Mouse (Mus musculus) frontal cortex, postnatal 25 days (tissue): Measurements from ENCODE around the gene Pdia6.

Experiments
- DNase-seq, 2 experiments: peaks; one replicate each; pipeline ENCODE4 v3.0.0; 2022; ENCODE audit warnings: low spot score in 2 of 2

Pdia6 gene

DNA sequence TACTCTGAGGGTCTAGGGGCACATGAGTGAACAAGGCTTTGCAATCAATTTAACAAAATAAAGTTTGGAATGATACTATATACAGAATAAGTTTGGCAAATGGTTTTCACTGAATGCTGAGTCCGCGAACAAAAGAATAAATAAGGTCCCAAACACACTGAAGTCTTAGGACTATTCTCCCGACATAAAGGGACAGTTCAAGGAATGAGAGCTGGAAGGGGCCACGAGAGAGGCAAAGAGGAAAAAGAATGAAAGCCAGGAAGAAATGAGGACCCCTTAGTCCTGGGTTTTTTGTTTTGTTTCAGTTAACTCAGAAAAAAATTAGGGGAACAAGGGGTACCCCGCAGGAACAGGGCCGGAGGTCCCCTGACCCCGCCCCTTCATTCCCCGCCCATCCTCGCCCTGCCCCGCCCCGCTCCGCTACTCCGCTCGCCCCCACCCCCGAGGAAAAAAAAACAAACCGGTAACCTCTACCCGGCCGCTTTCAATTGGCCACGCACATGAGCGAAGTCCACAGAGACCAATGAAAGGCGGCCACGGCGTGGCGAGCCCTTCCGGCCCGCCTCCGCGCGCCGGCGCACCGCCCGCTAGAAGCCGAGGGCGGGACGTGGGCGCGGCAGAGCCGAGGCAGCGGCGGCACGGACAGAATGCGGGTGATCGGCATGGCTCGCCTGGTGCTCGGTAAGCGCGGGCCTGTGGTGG, at the start of gene Pdia6:
Gene Pdia6, plus strand, starts transcription at position 575 of the 702 bp plus-strand sequence.
- peak; percentile 79 to 89 for DNase-seq

DNA sequence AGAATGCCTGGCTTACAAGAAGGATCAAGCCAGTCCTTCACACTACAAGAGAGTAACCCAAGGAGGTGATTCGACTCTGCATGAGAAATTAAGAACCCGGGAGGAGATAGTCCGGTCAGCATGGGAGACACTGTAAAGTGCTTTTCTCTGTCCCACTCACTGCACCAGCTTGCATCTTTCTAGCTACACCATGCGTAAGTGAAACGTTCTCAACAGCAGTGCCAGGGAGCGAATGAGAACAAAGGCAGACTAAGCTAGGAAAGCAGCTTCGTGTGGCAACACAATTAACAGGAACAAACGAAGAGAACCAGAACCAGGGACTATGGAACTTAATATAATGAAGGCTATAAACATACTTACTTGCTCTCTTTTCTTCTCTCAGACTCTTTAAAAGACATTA, 48.0 kb upstream of the Pdia6 start:
- DNase-seq, result no peak

DNA sequence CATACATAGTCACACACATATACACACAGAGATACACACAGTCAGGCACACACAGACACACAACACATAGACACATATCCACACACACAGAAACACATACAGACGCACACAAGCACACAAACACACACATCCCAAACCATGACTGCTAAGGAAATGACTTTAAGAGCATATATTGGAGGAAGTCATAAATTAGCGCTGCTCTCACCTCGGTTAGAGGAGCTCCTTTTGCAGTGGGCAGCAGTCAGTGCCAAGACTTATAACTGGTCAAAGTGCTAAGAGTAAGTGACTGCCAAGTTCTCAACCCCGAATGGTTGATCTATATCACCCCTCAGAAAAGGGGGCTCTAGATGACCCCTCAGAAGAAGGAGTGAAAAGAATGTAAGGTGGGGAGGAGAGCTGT, 47.2 kb upstream of the Pdia6 start:
- no peak for DNase-seq

DNA sequence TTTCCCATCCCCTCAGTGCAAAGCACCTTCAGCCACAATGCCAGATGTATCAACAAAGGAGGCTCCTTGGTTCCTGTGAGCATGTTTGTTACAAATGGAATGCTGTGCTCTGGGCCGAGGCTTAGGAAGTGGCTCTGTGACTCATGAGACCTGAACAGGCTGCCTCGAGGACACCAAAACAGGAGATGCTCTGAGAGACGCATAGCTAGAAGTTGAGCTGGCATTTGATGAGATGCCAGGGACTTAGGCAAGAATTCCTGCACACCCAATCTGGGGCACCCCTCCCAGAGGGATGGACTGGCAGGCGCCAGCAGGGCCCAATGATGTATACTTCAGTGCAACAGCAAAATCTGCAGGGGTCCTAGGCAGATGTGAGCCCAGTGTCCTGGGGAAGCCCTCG, 45.7 kb upstream of the Pdia6 start:
- no peak for DNase-seq

DNA sequence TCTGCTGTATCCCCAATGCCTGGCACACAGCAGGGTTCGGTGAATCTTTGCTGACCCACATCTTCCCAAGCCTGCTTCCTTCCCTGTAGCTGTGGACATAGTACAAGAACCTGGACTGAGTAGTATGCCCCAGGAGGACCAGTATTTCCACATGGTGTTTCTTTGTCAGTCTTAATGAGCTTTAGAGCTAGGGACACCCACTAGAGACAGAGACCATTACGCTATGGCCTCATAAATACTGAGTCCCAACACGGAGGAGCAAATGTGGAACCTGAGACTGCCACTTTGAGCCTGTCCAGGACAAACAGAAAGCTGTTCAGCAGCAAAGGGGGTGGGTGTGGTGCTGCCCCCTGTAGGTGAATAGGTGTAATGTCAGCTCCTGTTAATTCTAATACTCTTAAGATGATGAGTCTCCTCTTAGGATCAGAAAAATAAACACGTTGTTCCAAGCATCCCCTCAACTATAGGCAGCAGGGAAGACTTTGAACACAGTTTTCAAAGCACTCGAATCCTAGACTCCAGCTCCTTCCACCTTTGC, 44.4 kb upstream of the Pdia6 start:
- no peak for DNase-seq

DNA sequence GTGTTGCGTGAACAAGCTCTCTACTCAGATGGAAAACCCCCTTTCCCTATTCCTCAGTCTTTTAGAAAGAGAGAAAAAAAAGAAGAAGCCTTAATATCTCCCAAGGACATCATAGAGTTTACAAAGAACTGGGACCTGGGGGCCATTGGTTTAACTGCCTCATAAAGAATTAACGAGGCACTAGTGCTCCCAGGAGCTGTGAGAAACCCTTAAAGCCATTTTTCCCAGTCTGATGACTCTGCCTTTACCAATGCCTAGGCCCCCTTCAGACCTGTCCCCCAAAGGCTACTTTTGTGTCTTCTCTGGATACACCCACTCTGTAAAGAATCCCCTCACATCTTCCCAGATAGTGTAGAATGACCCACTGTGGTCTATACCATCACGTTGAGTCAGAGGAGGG, 43.3 kb upstream of the Pdia6 start:
- DNase-seq, result no peak

DNA sequence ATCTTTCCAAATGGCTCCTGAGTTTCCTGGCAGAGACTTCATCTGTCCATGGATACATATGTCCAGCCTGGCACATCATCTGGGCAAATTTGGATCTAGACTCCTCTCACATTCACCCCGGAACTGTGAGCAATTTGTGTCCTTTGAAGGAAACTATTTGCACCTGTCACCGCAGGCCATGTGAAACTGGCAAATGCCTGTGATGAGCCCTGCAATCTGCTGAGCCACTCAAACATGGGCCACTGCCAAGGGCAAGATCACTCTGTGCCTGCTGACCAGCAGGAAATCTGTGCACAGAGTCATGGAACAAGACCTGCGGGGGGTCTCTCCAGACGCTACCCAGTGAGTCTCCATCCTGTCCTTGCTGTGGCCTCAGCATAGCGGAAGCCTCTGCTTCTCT, 41.3 kb upstream of the Pdia6 start:
- no peak for DNase-seq

DNA sequence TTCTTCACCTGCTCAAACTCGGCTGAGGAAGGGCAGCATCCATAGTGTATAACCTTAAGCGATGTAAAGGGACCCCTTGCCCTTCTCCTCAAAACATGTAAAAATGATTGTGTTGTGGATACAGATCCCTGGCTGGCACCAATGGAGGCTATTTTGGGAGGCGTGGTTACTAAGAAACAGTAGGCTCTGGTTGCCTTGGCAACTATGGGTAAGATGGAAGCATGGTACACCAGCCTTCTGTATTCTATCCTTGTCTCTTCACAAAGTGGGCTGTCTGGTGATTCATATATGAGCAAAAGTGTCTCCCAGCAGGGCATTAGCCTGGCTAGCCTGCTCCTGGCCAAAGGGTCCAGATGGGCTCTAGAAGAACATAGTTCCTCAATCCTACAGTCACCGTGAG, 38.4 kb upstream of the Pdia6 start:
- peak in 1 of 2 experiments; percentile 41 for DNase-seq

DNA sequence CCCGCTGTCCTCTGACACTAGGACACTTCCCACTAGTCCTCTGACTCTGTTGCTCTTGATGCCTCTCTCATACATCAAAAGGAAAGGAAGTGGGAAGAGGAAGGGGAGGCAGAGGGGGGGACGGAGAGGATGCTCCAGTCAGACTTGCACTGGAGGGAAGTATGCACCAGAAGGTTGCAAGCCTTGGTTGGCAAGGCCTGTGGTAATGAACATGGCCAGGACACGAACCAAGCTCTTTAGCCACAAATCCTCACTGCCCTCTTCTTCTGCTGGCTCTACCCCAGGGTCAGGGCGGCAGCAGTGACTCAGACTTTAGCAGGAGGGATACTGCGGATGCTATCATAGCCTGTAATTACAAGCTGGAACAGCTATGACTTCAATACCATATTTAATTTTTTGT, 35.8 kb upstream of the Pdia6 start:
- no peak for DNase-seq

DNA sequence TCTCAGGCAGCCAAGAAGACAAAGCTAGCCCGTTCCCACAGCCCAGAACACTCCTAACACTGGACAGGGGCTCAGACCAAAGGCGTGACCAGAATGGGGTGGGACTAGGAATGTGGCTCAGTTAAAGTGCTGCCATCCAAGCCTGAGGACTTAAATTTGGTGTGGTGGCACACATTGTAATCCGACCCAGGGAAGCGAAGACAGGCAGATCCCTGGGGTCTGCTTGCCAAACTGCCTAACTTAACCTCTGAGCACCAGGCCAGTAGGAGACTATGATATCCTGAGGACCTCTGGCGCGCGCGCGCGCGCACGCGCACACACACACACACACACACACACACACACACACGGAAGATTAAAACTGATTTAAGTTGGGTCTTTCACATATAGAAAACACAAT, 34.8 kb upstream of the Pdia6 start:
- DNase-seq, result no peak

DNA sequence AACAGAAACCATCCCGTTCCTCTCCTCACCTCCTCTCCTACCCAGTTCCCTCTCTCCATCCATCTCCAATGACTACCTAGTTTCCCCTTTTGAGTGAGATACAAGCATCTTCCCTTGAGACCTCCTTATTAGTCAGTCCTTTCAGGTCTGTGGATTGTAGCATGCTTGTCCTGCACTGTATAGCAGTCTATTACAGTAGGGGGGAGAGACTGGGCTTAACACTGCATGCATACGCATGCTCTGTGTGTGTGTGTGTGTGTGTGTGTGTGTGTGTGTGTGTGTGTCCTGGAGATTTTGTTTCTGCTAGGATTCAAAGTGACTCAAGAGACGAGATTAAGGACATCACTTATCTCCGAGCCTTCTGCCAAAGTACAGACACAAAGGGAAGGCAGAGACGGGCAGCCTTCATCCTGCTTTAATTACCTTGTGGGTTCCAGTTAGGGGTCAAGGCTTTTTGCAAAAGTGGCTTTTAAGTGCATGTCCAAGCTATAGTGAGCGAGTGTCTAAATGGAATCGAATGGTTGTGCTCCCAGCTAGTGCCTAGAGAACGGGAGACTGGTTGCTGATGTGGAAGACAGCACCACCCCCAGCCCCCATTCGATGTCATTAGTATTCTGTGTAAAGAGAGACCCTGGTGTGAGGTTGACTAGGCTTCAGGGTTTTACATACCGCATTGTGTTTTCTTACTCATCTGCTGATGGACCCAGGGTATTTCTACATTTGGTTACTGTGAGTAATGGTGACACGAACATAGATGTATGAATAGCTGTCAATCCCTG, 30.6 kb upstream of the Pdia6 start:
- no peak for DNase-seq

DNA sequence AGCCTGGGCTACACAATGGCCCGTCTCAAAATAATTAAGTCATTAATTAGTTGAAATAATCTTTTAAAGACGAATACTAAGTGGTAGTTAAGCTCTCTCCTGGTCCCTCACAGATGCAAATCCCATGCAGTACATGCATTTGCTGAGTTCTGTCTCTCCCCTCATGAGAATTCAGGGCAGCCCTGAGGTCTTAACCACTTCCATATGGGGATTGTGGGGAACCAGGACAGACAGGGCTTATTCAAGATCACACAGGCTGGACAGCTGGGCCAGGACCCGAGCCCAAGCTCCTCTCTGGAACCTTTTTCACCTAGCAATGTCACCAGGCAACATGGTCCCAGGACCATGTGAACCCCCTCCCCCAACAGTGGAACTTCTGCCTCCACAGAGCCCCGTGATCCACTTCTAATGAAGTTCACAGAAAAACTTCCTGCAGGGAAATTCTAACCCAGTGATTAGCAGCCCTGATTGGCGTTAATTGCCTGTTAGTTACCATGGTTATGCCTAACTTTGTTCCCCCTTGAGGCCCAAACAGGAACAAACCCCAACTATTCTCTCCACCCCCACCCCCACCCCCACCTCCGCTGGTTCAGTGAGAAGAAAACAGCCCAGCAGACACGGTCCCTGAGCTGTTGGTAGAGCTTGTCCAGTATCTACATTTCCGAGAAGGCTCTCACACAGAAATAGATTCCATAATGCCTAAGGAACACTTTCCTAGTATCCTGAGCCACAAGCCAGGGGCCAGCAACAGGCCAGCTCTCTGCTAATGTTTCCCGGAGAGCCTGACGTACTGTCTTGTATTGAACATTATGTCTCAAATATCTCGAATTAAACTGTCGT, 27.5 kb upstream of the Pdia6 start:
- DNase-seq, result no peak

DNA sequence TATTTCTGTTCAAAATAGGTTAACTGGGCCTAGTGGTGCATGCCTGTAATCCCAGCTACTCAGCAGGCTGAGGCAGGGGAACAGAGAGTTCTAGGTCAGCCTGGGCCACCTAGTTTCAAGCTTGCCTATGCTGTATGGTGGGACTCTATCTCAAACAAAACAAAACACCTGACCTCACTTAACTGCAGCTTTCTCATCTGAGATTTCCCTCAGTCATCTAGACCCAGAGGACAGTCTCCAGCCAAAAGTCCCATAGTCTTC, 27.0 kb upstream of the Pdia6 start:
- no peak for DNase-seq

DNA sequence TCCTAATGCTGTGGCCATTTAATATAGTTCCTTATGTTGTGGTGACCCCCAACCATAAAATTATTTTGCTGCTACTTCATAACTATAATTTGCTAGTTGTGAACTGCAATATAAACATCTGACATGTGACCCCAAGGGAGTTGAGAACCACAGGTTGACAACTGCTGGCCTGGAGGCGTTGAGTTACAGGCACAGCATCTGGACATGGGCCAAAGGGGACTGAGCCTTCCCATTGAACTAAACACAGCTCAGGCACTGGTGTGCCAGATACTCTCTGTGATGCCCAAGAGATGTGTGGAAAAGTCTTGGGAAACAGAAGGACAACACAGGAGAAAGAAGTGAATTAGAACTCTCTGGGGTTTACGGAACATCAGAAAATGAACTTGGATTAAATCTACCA, 25.3 kb upstream of the Pdia6 start:
- DNase-seq, result no peak

DNA sequence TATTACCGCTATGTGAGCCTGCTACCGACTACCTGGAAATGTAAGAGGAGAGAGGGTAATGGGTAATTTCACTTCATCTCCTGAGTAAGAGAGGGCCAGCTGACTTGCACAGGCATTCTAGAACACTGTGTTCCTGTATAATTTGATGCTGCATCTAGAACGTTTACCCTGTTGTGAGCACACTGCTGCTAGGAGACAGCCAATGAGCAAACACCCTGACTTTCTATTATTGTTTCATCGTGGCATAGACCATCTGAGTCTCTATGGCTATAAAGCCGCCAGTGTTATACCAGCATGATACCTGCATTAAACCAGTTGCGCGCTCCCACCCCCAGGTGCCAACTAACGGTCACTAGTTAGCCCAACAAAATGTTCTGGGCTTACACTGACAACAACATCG, 24.7 kb upstream of the Pdia6 start:
- DNase-seq, result no peak

DNA sequence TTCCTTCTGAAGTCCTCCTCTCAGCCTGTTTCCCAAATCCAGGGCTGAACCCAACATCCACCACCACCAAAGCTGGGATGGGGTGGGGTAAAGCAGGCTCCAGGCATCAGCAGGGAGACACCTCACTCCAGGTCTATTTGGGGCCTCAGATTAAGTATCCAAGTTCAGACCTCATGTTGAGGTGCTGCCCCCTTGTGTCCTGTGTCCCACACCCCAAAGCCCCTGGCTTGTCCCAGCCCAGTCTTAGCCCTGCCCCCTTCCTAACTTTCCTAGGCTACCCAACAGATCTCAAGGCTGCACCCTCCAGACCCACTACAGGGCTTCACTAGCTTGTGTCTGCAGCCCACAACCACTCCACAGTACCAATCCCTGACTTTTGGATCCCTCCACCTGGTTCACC, 24.3 kb upstream of the Pdia6 start:
- DNase-seq, result no peak

DNA sequence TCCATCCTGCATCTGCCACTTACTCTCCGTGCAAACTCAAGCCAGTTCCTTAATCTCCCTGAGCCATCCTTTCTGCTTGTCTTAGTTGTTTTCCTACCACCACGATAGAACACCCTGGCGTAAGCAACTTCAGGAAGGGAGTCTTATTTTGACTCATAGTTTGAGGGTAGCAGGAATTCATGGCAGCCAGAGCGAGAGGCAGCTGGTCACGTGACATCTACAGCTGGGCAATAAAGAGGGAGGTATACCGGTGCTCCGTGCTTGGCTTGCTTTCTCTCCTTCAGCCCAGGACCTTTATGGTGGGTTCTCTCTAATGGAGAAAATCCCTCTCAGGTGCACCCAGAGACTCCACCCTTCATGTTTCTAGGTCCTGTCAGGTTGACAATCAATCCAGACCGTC, 15.4 kb upstream of the Pdia6 start:
- DNase-seq, result no peak

DNA sequence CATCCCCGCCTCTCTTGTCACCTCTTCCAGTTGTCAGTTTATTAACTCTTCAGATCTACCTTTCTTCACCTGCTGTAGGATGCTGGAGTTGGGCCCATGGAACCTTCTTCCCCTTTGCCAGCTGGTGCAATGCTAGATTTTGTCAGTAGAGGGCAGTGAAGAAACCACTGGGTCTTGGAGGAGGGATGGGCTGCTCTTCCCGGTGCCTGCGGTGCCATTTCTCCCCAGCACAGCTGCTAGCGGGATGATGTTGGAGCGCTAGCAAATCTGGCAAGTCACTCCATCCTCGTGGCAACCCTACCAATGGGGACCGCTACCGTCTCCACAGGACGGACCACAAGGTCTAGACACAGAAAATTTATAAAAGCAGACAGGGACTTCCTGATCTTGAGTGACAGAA, 13.3 kb upstream of the Pdia6 start:
- peak; percentile 50 to 69 for DNase-seq

DNA sequence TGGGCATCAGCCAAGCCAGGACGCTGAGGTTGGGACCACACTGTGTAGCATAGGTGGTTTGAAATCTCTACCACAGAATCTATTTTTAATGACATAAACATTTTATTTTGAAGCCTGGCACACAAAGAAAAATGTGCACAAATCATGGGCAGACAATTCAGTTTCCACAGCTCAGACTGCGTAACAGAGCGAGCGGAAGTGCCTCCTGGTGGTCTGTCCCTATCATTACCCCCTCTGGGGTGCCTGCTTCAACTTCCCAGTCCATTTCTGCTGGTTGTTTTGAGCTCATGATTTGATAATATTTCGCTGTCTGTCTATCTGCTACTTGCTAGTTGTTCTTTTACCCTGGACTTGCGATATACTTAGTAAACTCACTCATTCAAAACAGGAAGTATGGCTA, 10.7 kb upstream of the Pdia6 start:
- DNase-seq, result no peak

DNA sequence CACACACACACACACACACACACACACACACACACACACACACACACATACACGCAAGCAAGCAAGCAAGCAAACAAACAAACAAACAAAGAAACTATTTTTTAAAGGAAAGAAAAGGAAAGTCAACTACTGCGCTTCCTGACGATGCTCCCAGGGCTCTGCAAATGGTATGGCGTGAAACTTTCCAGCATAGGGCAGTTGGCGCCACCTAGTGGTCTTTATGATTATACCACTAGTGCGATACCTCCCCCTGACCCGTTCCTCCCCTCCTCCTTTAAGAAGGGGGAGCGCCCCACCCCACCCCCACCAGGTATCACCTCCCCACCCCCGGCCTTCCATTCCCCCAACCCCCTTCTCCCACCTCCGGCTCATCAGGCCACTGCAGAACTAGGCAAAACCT, 9.4 kb upstream of the Pdia6 start:
- DNase-seq, result peak in 1 of 2 experiments; percentile 52

DNA sequence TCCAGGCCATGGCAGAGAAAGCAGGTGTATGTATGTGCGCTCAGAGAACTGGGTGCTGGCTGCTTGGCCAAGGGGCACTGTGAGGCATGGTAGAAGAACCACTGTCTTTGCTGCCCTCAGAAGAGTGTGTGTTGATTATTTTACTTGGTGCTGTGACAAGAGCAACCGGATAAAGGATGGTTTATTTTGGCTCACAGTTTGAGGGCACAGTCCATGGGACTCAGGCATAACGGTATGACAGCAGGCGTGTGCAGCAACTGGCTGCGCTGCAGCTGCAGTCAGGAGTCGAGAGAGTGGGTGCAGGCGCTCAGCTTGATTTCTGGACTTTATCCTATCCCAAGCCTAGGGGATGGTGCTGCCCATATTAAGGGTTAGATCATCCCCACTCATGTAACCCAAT, 7.9 kb upstream of the Pdia6 start:
- no peak for DNase-seq

DNA sequence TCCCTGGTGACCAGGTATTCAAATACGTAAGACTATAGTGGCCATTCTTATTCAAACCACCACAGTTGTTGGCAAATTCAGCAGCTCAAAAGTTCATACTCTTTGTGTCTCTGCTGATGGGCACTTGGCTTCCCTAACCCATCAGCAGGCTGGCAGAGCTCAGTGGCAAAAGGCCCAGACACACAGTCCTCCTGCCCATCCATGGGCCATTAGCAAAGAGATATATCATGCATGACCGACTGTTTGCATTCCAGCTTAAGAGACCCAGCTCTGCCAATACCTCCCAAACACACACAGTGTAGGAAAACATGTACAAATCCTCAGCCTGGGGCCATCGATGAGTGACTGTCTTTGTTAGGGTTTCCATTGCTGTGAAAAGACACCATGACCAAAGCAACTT, 5.3 kb upstream of the Pdia6 start:
- DNase-seq, result no peak

DNA sequence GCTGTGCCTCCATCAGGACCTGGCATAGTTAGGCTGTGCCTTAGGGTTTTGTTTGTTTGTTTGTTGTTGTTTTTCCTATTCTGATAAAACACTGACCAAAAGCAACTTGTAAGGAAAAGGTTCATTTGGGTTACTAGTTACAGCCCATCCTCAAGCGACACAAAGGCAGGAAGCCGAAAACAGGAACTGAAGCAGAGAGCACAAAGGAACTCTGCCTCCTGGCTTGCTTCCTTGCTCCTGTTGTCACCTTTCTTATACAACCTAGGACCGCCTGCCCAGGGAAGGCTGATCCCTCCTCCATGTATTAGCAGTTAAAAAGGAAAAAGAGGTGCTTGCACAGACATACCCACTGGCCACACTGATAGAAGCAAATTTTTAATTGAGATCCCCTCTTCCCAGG, 2.5 kb upstream of the Pdia6 start:
- no peak for DNase-seq
